Mouse (Mus musculus) kidney, adult 2 months (tissue): ENCODE results near the gene Mink1.

ENCODE experiments used
- CTCF ChIP-seq: fragments of 200-500 bp; conservative IDR thresholded peaks from 2 replicates; pipeline ENCODE4 v1.5.1; 2011; ENCODE audit warnings: low read depth, mild to moderate bottlenecking, control low read depth, low read length, moderate library complexity, mixed read lengths; ENCODE audit not compliant: insufficient read depth, insufficient read length
- POLR2A ChIP-seq: fragments of 200-500 bp; IDR thresholded peaks from one replicate; pipeline ENCODE4 v1.6.1; 2011; ENCODE audit warnings: low read depth, low read length, control low read depth

DNA sequence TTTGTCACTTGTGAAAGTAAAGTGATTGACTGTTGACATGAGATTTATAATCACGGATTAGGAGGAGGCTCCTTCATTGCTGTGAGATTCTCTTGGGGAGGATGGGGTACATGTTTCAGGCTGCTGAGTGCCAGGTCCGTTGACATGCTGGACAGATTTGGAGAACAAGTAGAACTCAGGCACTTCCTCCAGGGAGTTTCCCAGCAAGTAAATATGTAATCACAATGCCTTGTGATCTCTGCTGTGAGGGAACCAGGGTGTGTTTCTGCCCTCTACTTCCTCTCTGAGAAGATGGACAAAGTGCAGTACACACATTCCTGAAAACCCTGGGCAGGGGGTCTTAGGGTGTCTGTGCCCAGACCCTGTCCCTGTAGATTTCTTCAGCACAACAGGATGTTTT, 33.0 kb downstream of the Mink1 start:
- no peak for TF ChIP-seq CTCF
- TF ChIP-seq POLR2A = no peak
